In genomic region chr8:45111820-45112219, GRCm38 (mm10) we compare ENCODE assay signal across 42 mouse cellular contexts. TPM values are rescaled to one million over a fixed set of nuclear protein-coding genes. Genes with fewer than 3 reads are reported as not detected.
"Had no signal": no experiment of that assay in that cellular context is flagged by ENCODE, and none has a peak within 500 bp of the region (broad histone marks: within the 10 kb centered on the region; RNA-seq: fewer than 3 reads in every experiment).

No protein-coding gene starts in this region.

- H3K4me3 ChIP-seq: left cerebral cortex, adult 2 months; limb, embryonic 10.5 days; limb, embryonic 12.5 days; limb, embryonic 13.5 days; limb, embryonic 15.5 days; liver, embryonic 12.5 days; liver, embryonic 13.5 days; liver, embryonic 15.5 days; lung, embryonic 15.5 days; megakaryocyte, embryonic 14.5 days; midbrain, embryonic 10.5 days; midbrain, embryonic 12.5 days; midbrain, embryonic 13.5 days; midbrain, embryonic 15.5 days; myocyte had no signal

- H3K36me3 ChIP-seq: limb, embryonic 10.5 days; limb, embryonic 12.5 days; limb, embryonic 13.5 days; limb, embryonic 15.5 days; liver, embryonic 12.5 days; liver, embryonic 13.5 days; liver, embryonic 15.5 days; lung, embryonic 15.5 days; midbrain, embryonic 10.5 days; midbrain, embryonic 12.5 days; midbrain, embryonic 13.5 days; midbrain, embryonic 15.5 days had no signal

- H3K4me1 ChIP-seq: liver, embryonic 12.5 days; liver, embryonic 13.5 days; liver, embryonic 15.5 days had no signal

- H3K9ac ChIP-seq: limb, embryonic 12.5 days; limb, embryonic 13.5 days; limb, embryonic 15.5 days; liver, embryonic 12.5 days; liver, embryonic 13.5 days; liver, embryonic 14.5 days; liver, embryonic 15.5 days; lung, embryonic 14.5 days; lung, embryonic 15.5 days; midbrain, embryonic 12.5 days; midbrain, embryonic 13.5 days; midbrain, embryonic 15.5 days had no signal

- ATAC-seq: liver, embryonic 12.5 days; lung, postnatal 0 days; midbrain, embryonic 13.5 days; midbrain, embryonic 15.5 days; midbrain, embryonic 16.5 days had no signal

- H3K4me2 ChIP-seq: limb, embryonic 12.5 days; limb, embryonic 13.5 days; limb, embryonic 15.5 days; liver, embryonic 12.5 days; liver, embryonic 13.5 days; liver, embryonic 15.5 days; lung, embryonic 14.5 days; lung, embryonic 15.5 days; midbrain, embryonic 11.5 days; midbrain, embryonic 12.5 days; midbrain, embryonic 13.5 days; midbrain, embryonic 15.5 days had no signal

- H3K9me3 ChIP-seq: limb, embryonic 10.5 days; limb, embryonic 12.5 days; limb, embryonic 13.5 days; limb, embryonic 15.5 days; liver, embryonic 12.5 days; liver, embryonic 13.5 days; liver, embryonic 15.5 days; lung, embryonic 15.5 days; midbrain, embryonic 10.5 days; midbrain, embryonic 12.5 days; midbrain, embryonic 13.5 days; midbrain, embryonic 15.5 days had no signal

- H3K27ac ChIP-seq: left cerebral cortex, adult 2 months; limb, embryonic 10.5 days; limb, embryonic 12.5 days; limb, embryonic 13.5 days; limb, embryonic 15.5 days; liver, embryonic 12.5 days; liver, embryonic 13.5 days; liver, embryonic 14.5 days; liver, embryonic 15.5 days; lung, embryonic 15.5 days; macrophage; midbrain, embryonic 10.5 days; midbrain, embryonic 12.5 days; midbrain, embryonic 13.5 days; midbrain, embryonic 15.5 days had no signal

- DNase-seq: left cerebral cortex, postnatal 4 days; liver, embryonic 13.5 days; lung, adult 18-20 months; lung, adult 2 months; lung, embryonic 14.5 days; lung, postnatal 10 days; lung, postnatal 14 days; lung, postnatal 36 days; lung, postnatal 4 days; midbrain, embryonic 14.5 days had no signal

RNA-seq across cellular contexts. Expression of gene Mtnr1a, which starts 42.9 kb away (rescaled TPM):
- total RNA-seq: left cerebral cortex, adult 18-20 months; left cerebral cortex, adult 2 months; left cerebral cortex, adult 8-10 months; left cerebral cortex, postnatal 10 days; left cerebral cortex, postnatal 14 days; left cerebral cortex, postnatal 25 days; left cerebral cortex, postnatal 36 days; left cerebral cortex, postnatal 4 days; megakaryocyte progenitor cell, adult 5-6 weeks; megakaryocyte, adult 5-6 weeks; megakaryocyte-erythroid progenitor cell, adult 5-6 weeks; monocyte, adult 5-6 weeks had no signal
- polyA plus RNA-seq: limb, embryonic 11.5 days; limb, embryonic 12.5 days; liver, embryonic 12.5 days; liver, embryonic 13.5 days; liver, embryonic 15.5 days; liver, embryonic 16.5 days; lung, adult 2 months; lung, embryonic 16.5 days; lung, postnatal 0 days; macrophage; myocyte had no signal
